Mouse (Mus musculus) megakaryocyte-erythroid progenitor cell, adult 5-6 weeks (primary cell): Measurements from ENCODE around the gene Xrcc2. TPM values are rescaled to one million over a fixed set of nuclear protein-coding genes. Genes with fewer than 3 reads are reported as not detected.

Experiments
- ATAC-seq: replicated peaks from 2 replicates; pipeline ENCODE4 v1.8.0; 2016; ENCODE audit warnings: mild to moderate bottlenecking, inconsistent platforms; ENCODE audit not compliant: severe bottlenecking, poor library complexity, low FRiP score, low TSS enrichment
- total RNA-seq, 2 experiments: library from RNA; stranded (forward) in 1 of 2; stranded (reverse) in 1 of 2; fragments of 200-1000, 215-1000 nt in 1 of 2; fragments of >200 nt in 1 of 2; fragmentation: Nextera tagmentation in 1 of 2; gene quantifications; 2 replicates each; pipeline ENCODE4 v1.2.3; 2014 to 2017

Xrcc2 gene
- total RNA-seq, 2 experiments from 2014 or later = 12.3 to 31.4 TPM

GRCm38 (mm10) chr5:25671696-25672520, 33.7 kb downstream of the Xrcc2 start:
- no peak for ATAC-seq

GRCm38 (mm10) chr5:25671051-25671450, 34.6 kb downstream of the Xrcc2 start:
- no peak for ATAC-seq

- no peak for ATAC-seq
Measured at GRCm38 (mm10) chr5:25668306-25668705, 37.3 kb downstream of the Xrcc2 start.

- no peak for ATAC-seq
Measured at GRCm38 (mm10) chr5:25666684-25667083, 38.9 kb downstream of the Xrcc2 start.

GRCm38 (mm10) chr5:25666108-25666507, 39.5 kb downstream of the Xrcc2 start:
- ATAC-seq = no peak

GRCm38 (mm10) chr5:25665516-25665915, 40.1 kb downstream of the Xrcc2 start:
- no peak for ATAC-seq

GRCm38 (mm10) chr5:25663165-25663564, 42.5 kb downstream of the Xrcc2 start:
- no peak for ATAC-seq

GRCm38 (mm10) chr5:25654578-25654987, 51.0 kb downstream of the Xrcc2 start:
- ATAC-seq = no peak

GRCm38 (mm10) chr5:25653377-25653776, 52.2 kb downstream of the Xrcc2 start:
- no peak for ATAC-seq

GRCm38 (mm10) chr5:25652435-25652834, 53.2 kb downstream of the Xrcc2 start:
- ATAC-seq = no peak

- ATAC-seq = no peak
Measured at GRCm38 (mm10) chr5:25645661-25646364, 59.8 kb downstream of the Xrcc2 start.

- ATAC-seq = no peak
Measured at GRCm38 (mm10) chr5:25644509-25644908, 61.1 kb downstream of the Xrcc2 start.

- no peak for ATAC-seq
Measured at GRCm38 (mm10) chr5:25642741-25643140, 62.9 kb downstream of the Xrcc2 start.

Other genes with a start within 250 kb of the Xrcc2 start
- gene Kmt2c, start 207.0 kb downstream of the Xrcc2 start, total RNA-seq (2014; fragmentation: Nextera tagmentation) = 64.3 and 70.7 TPM in 2 replicates
- gene Kmt2c, start 207.0 kb downstream of the Xrcc2 start, total RNA-seq (2017) = 25.8 and 41.6 TPM in 2 replicates
- not detected in 2 replicates for gene Cct8l1, start 189.8 kb downstream of the Xrcc2 start, total RNA-seq (2014; fragmentation: Nextera tagmentation)
- gene Cct8l1, start 189.8 kb downstream of the Xrcc2 start, total RNA-seq (2017) = not detected in 2 replicates
- 0.44 and 1.7 TPM in 2 replicates for gene Actr3b, start 54.2 kb upstream of the Xrcc2 start, total RNA-seq (2014; fragmentation: Nextera tagmentation)
- 0.19 and 0.27 TPM in 2 replicates for gene Actr3b, start 54.2 kb upstream of the Xrcc2 start, total RNA-seq (2017)
- gene Gm21663, start 236.6 kb upstream of the Xrcc2 start, total RNA-seq (2014; fragmentation: Nextera tagmentation) = not detected in 2 replicates
- gene Gm21663, start 236.6 kb upstream of the Xrcc2 start, total RNA-seq (2017) = not detected in 2 replicates
- not detected in 2 replicates for gene Gm21671, start 248.6 kb upstream of the Xrcc2 start, total RNA-seq (2014; fragmentation: Nextera tagmentation)
- gene Gm21671, start 248.6 kb upstream of the Xrcc2 start, total RNA-seq (2017) = not detected in 2 replicates